Mouse (Mus musculus): ENCODE measurements at regions not wholly inside any gene's neighbourhood (a gene's known extent, or its start where the extent isn't known, plus 50 kb on each side); places are given as distances from the start of the nearest gene placed in this dataset.

- no peak overlapping the region for H3K4me3 ChIP-seq (ENCODE audit: control insufficient read depth in 1 of 2, insufficient read depth in 1 of 2, low read depth in 2 of 2, low read length in 2 of 2)
- DNase-seq (ENCODE audit: low read depth, low spot score) = no peak
- no peaks in the 10 kb centered on the region for H3K36me3 ChIP-seq (ENCODE audit: control insufficient read depth in 1 of 2, insufficient read depth in 2 of 2, low read length in 2 of 2)
- no peaks in the 10 kb centered on the region for H3K27me3 ChIP-seq (ENCODE audit: control insufficient read depth in 1 of 2, insufficient read depth in 2 of 2, low read length in 2 of 2)
- TF ChIP-seq MYB (IDR thresholded peaks at IDR 0.05; ENCODE audit: low read depth, low read length) (no peak), CHD1 (IDR thresholded peaks at IDR 0.05; ENCODE audit: low read depth, low read length) (no peak), POLR2AphosphoS2 (IDR thresholded peaks at IDR 0.05; ENCODE audit: low read length) (no peak), MAX (IDR thresholded peaks at IDR 0.05; ENCODE audit: low read length) (no peak), MXI1 (IDR thresholded peaks at IDR 0.05; ENCODE audit: low read depth, low read length) (no peak), CTCF (IDR thresholded peaks at IDR 0.05 in 2 of 3, conservative IDR thresholded peaks at IDR 0.05 in 1 of 3; ENCODE audit: control insufficient read depth in 1 of 3, insufficient read depth in 1 of 3, low read depth in 2 of 3, low read length in 3 of 3, poor library complexity in 1 of 3, severe bottlenecking in 1 of 3) (no peak), HCFC1 (IDR thresholded peaks at IDR 0.05; ENCODE audit: low read depth, low read length) (no peak), MEF2A (IDR thresholded peaks at IDR 0.05; ENCODE audit: extremely low read depth, insufficient replicate concordance, low read depth, low read length, poor library complexity, severe bottlenecking) (no peak), ZKSCAN1 (IDR thresholded peaks at IDR 0.05; ENCODE audit: low read depth, low read length) (no peak), GABPA (IDR thresholded peaks at IDR 0.05; ENCODE audit: low read depth, low read length) (no peak), NELFE (IDR thresholded peaks at IDR 0.05; ENCODE audit: low read depth, low read length) (no peak), E2F4 (IDR thresholded peaks at IDR 0.05; ENCODE audit: borderline replicate concordance, low read depth, low read length) (no peak), POLR2A (IDR thresholded peaks at IDR 0.05; ENCODE audit: control insufficient read depth in 1 of 2, insufficient read depth in 1 of 2, low read depth in 1 of 2, low read length in 2 of 2, poor library complexity in 1 of 2) (no peak), GATA1 (IDR thresholded peaks at IDR 0.05; ENCODE audit: low read depth, low read length) (no peak), BHLHE40 (IDR thresholded peaks at IDR 0.05; ENCODE audit: borderline replicate concordance, low read depth, low read length) (no peak)
- H3K27ac ChIP-seq (ENCODE audit: control insufficient read depth, low read depth, low read length) = no peak overlapping the region
- no peaks in the 10 kb centered on the region for H3K4me1 ChIP-seq (ENCODE audit: control insufficient read depth in 1 of 2, insufficient read depth in 2 of 2, low read length in 2 of 2)
- H3K9ac ChIP-seq (ENCODE audit: control insufficient read depth, low read depth, low read length, poor library complexity, severe bottlenecking) = no peak overlapping the region
- H3K79me2 ChIP-seq (ENCODE audit: control insufficient read depth, insufficient read depth, low read length, poor library complexity) = no peaks in the 10 kb centered on the region
- H3K9me3 ChIP-seq (replicated peaks; ENCODE audit: insufficient read depth, low read length) = no peaks in the 10 kb centered on the region
Measured at GRCm38 (mm10) chr19:54429062-54429461, 385.1 kb downstream of the Adra2a start.

DNA sequence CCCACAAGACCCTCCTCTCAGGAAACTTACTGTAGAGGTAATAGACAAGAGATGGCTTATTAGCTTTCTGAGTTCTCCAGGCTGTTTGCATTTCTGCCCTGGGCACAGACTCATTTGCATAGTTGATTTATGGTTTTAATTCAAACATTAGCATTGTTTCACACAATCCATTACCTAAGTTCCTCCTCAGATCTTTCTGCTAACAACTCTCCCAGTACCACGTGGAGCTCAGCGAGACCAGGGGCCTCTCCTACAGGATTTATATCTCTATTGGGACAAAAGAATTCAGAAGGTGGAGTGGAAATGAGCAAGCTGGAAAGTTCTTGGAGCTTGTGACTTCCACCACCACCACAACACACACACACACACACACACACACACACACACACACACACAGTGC lies 396.8 kb downstream of the Adra2a start:
- H3K27ac ChIP-seq (ENCODE audit: control insufficient read depth, low read depth, low read length) = no peak overlapping the region
- H3K27me3 ChIP-seq (ENCODE audit: control insufficient read depth in 1 of 2, insufficient read depth in 2 of 2, low read length in 2 of 2) = no peaks in the 10 kb centered on the region
- no peaks in the 10 kb centered on the region for H3K9me3 ChIP-seq (replicated peaks; ENCODE audit: insufficient read depth, low read length)
- DNase-seq (ENCODE audit: low read depth, low spot score) = no peak
- no peaks in the 10 kb centered on the region for H3K4me1 ChIP-seq (ENCODE audit: control insufficient read depth in 1 of 2, insufficient read depth in 2 of 2, low read length in 2 of 2)
- H3K79me2 ChIP-seq (ENCODE audit: control insufficient read depth, insufficient read depth, low read length, poor library complexity) = no peaks in the 10 kb centered on the region
- no peak for TF ChIP-seq ZNF384 (IDR thresholded peaks at IDR 0.05; ENCODE audit: low read depth, low read length)
- TF ChIP-seq HCFC1 (IDR thresholded peaks at IDR 0.05; ENCODE audit: low read depth, low read length) = no peak
- no peak for TF ChIP-seq TCF12 (IDR thresholded peaks at IDR 0.05; ENCODE audit: low read depth, low read length)
- TF ChIP-seq ZKSCAN1 (IDR thresholded peaks at IDR 0.05; ENCODE audit: low read depth, low read length) = no peak
- TF ChIP-seq MXI1 (IDR thresholded peaks at IDR 0.05; ENCODE audit: low read depth, low read length) = no peak
- TF ChIP-seq RCOR1 (IDR thresholded peaks at IDR 0.05; ENCODE audit: low read depth, low read length) = no peak
- TF ChIP-seq SIN3A (IDR thresholded peaks at IDR 0.05; ENCODE audit: low read length) = no peak
- no peak for TF ChIP-seq USF2 (IDR thresholded peaks at IDR 0.05; ENCODE audit: borderline replicate concordance in 1 of 2, insufficient read depth in 1 of 2, low read depth in 1 of 2, low read length in 2 of 2)
- no peak for TF ChIP-seq USF1 (IDR thresholded peaks at IDR 0.05; ENCODE audit: low read depth, low read length)
- TF ChIP-seq POLR2A (IDR thresholded peaks at IDR 0.05; ENCODE audit: control insufficient read depth in 1 of 2, insufficient read depth in 1 of 2, low read depth in 1 of 2, low read length in 2 of 2, poor library complexity in 1 of 2) = no peak
- TF ChIP-seq CTCF (IDR thresholded peaks at IDR 0.05 in 2 of 3, conservative IDR thresholded peaks at IDR 0.05 in 1 of 3; ENCODE audit: control insufficient read depth in 1 of 3, insufficient read depth in 1 of 3, low read depth in 2 of 3, low read length in 3 of 3, poor library complexity in 1 of 3, severe bottlenecking in 1 of 3) = no peak
- TF ChIP-seq TBP (IDR thresholded peaks at IDR 0.05; ENCODE audit: low read depth, low read length) = no peak
- no peak for TF ChIP-seq TAL1 (IDR thresholded peaks at IDR 0.05; ENCODE audit: low read length)
- no peak for TF ChIP-seq EP300 (IDR thresholded peaks at IDR 0.05; ENCODE audit: low read depth in 1 of 2, low read length in 2 of 2)
- no peak for TF ChIP-seq GATA1 (IDR thresholded peaks at IDR 0.05; ENCODE audit: low read depth, low read length)
- TF ChIP-seq NRF1 (IDR thresholded peaks at IDR 0.05; ENCODE audit: insufficient read depth, low read depth, low read length, poor library complexity, severe bottlenecking) = no peak
- no peak for TF ChIP-seq MAX (IDR thresholded peaks at IDR 0.05; ENCODE audit: low read length)
- no peak for TF ChIP-seq MYC (IDR thresholded peaks at IDR 0.05; ENCODE audit: low read depth, low read length)
- no peaks in the 10 kb centered on the region for H3K36me3 ChIP-seq (ENCODE audit: control insufficient read depth in 1 of 2, insufficient read depth in 2 of 2, low read length in 2 of 2)
- H3K9ac ChIP-seq (ENCODE audit: control insufficient read depth, low read depth, low read length, poor library complexity, severe bottlenecking) = no peak overlapping the region
- H3K4me3 ChIP-seq (ENCODE audit: control insufficient read depth in 1 of 2, insufficient read depth in 1 of 2, low read depth in 2 of 2, low read length in 2 of 2) = no peak overlapping the region

Data from MEL (cell line).